Mouse (Mus musculus) small intestine, adult 2 months (tissue): ENCODE data around the gene Gtf3c2. TPM values are rescaled to one million over a fixed set of nuclear protein-coding genes. Genes with fewer than 3 reads are reported as not detected.
"Not testable (repeated sequence)": the region's sequence is repeated elsewhere in the genome, so short reads cannot be mapped to it uniquely, and the experiment has no call there.

Source experiments
- H3K27ac ChIP-seq: fragments of 200-500 bp; 2 replicates; pipeline ENCODE4 v1.5.1; 2012; ENCODE audit warnings: low read depth, low read length, control low read depth, inconsistent platforms; ENCODE audit not compliant: insufficient read depth
- H3K27me3 ChIP-seq: fragments of 200-500 bp; 2 replicates; pipeline ENCODE4 v1.6.1; 2012; ENCODE audit warnings: mild to moderate bottlenecking, moderate library complexity, low read length, inconsistent platforms; ENCODE audit not compliant: control insufficient read depth, insufficient read depth
- H3K36me3 ChIP-seq: fragments of 200-500 bp; 2 replicates; pipeline ENCODE4 v1.6.1; 2012; ENCODE audit warnings: mild to moderate bottlenecking, low read length, control low read depth, inconsistent platforms; ENCODE audit not compliant: control insufficient read depth, insufficient read depth
- H3K4me1 ChIP-seq: fragments of 200-500 bp; 2 replicates; pipeline ENCODE4 v1.6.1; 2012; ENCODE audit warnings: low read length, inconsistent platforms, mixed read lengths; ENCODE audit not compliant: control insufficient read depth, insufficient read depth, insufficient read length
- H3K4me3 ChIP-seq: fragments of 200-500 bp; 2 replicates; pipeline ENCODE4 v1.5.1; 2012; ENCODE audit warnings: low read depth, mild to moderate bottlenecking, control low read depth, inconsistent platforms, low read length, moderate library complexity
- CTCF ChIP-seq: fragments of 200-500 bp; IDR thresholded peaks from 2 replicates; pipeline ENCODE4 v1.5.1; 2012; ENCODE audit warnings: low read depth, mild to moderate bottlenecking, control low read depth, inconsistent platforms, low read length, moderate library complexity, mixed read lengths; ENCODE audit not compliant: insufficient replicate concordance, insufficient read length; ENCODE audit errors: extremely low read depth
- POLR2A ChIP-seq: fragments of 200-500 bp; IDR thresholded peaks from 2 replicates; pipeline ENCODE4 v1.6.1; 2012; ENCODE audit warnings: low read depth, mild to moderate bottlenecking, control low read depth, inconsistent platforms, low read length, moderate library complexity
- WGBS: fragments of 180-500 bp; shearing (Covaris S2); methylation state at CpG from one replicate; pipeline ENCODE4 v1.1.7; 2018; 5-methylcytosine and 5-hydroxymethylcytosine counted together
- polyA plus RNA-seq: library from polyadenylated mRNA; depleted of rRNA; stranded (reverse); fragments of >200 nt; gene quantifications from 2 replicates; pipeline ENCODE4 v1.2.3, GENCODE M21; 2012

Gtf3c2 gene
- polyA plus RNA-seq, 1 experiment, result 21.9 TPM

DNA sequence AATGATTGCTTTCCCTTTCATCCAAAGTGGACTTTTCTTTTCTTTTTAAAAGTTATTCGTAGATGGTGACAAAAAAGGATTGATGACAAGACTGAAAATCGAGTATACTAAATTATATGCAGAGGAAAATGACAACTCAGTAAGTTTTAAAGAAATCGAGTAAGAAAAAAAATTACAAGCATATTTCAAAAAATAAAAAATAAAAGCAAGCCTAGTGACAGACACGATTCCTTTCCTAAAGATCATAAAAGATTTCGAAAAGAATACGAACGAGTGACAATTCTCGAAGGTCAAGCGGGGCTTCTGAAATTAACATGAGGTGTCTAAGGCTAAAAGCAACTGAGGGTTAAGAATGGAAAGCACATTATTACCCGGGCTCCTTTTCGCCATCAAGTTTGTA, 39.5 kb upstream of the Gtf3c2 start:
- Histone ChIP-seq H3K4me1 (peaks cover 3% of the 10 kb centered on the region; the same call in 1 of the 2 replicates), H3K27me3 (no peaks in the 10 kb centered on the region), H3K27ac (peak overlapping the region; percentile 70), H3K36me3 (peaks cover 2% of the 10 kb centered on the region; the same call in 1 of the 2 replicates), H3K4me3 (peak overlapping the region; percentile 84)
- TF ChIP-seq POLR2A (no peak), CTCF (no peak)
- WGBS, result under 1% methylated on average over 11 of the region's 11 CpGs

DNA sequence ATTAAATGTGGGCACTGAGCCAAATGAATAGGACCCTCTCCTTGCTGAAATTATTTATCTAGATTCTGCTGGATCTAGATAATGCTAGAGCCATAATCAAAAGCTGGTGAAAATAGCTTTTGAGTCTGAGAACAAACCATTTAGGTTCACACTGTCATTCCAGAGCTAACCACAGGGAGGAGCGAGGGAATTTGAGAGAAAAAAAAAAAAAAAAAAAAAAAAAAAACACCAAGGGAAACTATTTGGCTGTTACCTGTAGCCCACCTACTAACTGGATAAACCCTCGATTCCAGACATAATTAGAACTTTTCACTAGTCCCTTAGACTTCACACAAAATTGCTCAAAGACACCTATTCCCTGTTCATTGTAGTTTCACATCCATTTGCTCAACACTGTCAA, 39.1 kb upstream of the Gtf3c2 start:
- Histone ChIP-seq H3K4me3 (no peak overlapping the region), H3K27me3 (no peaks in the 10 kb centered on the region), H3K27ac (no peak overlapping the region), H3K4me1 (peaks cover 3% of the 10 kb centered on the region; the same call in 1 of the 2 replicates), H3K36me3 (peaks cover 2% of the 10 kb centered on the region; the same call in 1 of the 2 replicates)
- TF ChIP-seq POLR2A (no peak), CTCF (no peak)
- WGBS, result 0% methylated on average over 2 of the region's 2 CpGs

DNA sequence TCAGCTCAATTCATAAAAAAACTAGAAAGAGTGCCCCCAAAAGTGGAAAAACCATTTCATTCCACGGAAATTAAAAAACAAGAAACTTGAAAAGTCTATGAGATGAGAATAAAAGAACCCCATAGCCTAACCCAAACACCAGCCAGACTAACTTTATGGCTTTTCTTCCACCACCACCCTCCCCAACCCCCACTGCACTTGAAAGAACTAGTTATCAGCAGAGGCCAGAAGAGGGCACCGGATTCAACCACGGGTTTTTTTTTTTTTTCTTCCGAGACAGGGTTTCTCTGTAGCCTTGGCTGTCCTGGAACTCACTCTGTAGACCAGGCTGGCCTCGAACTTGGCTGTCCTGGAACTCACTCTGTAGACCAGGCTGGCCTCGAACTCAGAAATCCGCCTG, 38.4 kb upstream of the Gtf3c2 start:
- H3K27me3 ChIP-seq, result no peaks in the 10 kb centered on the region
- peaks cover 2% of the 10 kb centered on the region; the same call in 1 of the 2 replicates for H3K36me3 ChIP-seq
- peaks cover 3% of the 10 kb centered on the region; the same call in 1 of the 2 replicates for H3K4me1 ChIP-seq
- no peak overlapping the region for H3K27ac ChIP-seq
- no peak overlapping the region for H3K4me3 ChIP-seq
- TF ChIP-seq POLR2A (no peak), CTCF (no peak)
- WGBS, result 34% methylated on average over 7 of the region's 7 CpGs

DNA sequence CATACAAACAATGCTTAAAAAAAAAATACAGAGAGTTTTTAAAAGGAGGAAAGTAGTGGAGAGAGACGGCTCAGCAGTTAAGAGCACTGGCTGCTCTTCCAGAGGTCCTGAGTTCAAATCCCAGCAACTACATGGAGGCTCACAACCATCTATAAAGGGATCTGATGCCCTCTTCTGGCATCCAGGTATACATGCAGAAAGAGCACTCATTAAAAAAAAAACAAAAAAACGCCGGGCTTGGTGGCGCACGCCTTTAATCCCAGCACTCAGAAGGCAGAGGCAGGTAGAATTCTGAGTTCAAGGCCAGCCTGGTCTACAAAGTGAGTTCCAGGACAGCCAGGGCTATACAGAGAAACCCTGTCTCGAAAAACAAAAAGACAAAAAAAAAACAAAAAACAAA, 36.6 kb upstream of the Gtf3c2 start:
- H3K36me3 ChIP-seq, H3K27ac ChIP-seq, H3K27me3 ChIP-seq, H3K4me3 ChIP-seq, H3K4me1 ChIP-seq: not testable (repeated sequence)
- WGBS, result 78% methylated on average over 6 of the region's 6 CpGs

DNA sequence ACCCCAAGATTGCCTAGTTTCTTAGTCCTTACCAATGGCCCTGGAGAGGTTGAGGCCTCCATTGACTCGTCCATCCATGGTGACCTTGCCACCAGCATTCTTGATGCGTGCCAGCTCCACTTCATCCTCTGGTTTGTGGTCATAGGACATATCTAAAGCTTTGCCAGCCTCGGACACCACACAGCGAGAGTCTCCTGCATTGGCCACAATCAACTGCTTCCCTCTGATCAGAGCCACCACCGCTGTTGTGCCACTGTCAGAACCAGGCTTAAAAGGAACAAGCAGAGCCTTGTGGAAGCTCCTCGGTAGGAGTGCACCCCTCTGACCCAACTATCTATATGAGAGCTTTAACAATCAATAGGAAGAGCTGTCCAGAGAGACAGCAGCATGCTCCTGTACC, 24.5 kb upstream of the Gtf3c2 start:
- H3K4me1 ChIP-seq, result peaks cover 8% of the 10 kb centered on the region
- H3K27me3 ChIP-seq, result no peaks in the 10 kb centered on the region
- TF ChIP-seq CTCF (no peak), POLR2A (no peak)
- no peak overlapping the region for H3K27ac ChIP-seq
- whole genome bisulfite sequencing, result 90% methylated on average over 6 of the region's 6 CpGs
- no peak overlapping the region for H3K4me3 ChIP-seq
- H3K36me3 ChIP-seq, result peaks cover 52% of the 10 kb centered on the region

DNA sequence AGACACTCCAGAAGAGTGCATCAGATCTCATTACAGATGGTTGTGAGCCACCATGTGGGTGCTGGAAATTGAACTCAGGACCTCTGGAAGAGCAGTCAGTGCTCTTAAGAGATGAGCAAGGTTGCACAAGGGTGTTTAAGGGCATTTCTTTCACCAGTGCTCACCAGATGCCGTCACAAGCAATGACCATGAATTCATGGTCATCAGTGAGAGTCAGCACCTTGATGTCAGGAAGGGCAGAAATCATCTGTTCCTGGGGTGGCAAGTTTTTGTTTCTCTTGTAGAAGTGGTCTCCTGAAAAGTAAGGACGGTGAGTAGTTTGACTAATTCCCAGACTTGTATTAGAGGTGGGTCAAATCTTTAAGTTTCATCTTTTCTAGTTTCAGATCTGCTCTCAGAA, 23.9 kb upstream of the Gtf3c2 start:
- Histone ChIP-seq H3K4me1 (peaks cover 8% of the 10 kb centered on the region), H3K36me3 (peaks cover 56% of the 10 kb centered on the region), H3K4me3 (no peak overlapping the region), H3K27ac (no peak overlapping the region), H3K27me3 (no peaks in the 10 kb centered on the region)
- TF ChIP-seq POLR2A (no peak), CTCF (no peak)
- 93% methylated on average over 2 of the region's 2 CpGs for WGBS

DNA sequence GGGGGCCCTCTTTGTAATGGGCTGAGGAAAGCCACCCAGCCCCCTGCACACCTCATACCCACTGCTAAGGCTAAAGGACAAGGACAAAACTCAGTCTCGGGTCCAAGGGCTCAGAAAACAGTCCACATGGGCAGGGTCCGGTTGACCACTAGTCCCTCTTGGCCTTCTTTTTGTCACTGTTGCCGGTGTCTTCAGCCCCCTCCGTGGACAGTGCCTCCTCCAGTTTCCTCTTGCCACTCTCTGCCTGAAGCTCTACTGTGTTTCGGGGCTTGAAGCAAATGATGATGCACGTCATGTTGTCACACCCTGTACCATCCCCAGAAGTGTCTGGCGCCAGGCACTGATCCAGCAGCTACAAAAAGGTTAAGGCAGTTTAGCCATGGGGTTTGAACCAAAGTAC, 23.0 kb upstream of the Gtf3c2 start:
- peaks cover 60% of the 10 kb centered on the region for H3K36me3 ChIP-seq
- H3K4me3 ChIP-seq, result peak overlapping the region; percentile 71
- H3K4me1 ChIP-seq, result peaks cover 8% of the 10 kb centered on the region
- H3K27me3 ChIP-seq, result no peaks in the 10 kb centered on the region
- H3K27ac ChIP-seq, result no peak overlapping the region
- no peak for TF ChIP-seq CTCF
- 85% methylated on average over 7 of the region's 7 CpGs for WGBS
